Mouse (Mus musculus): ENCODE measurements around the gene Card19.
A peak's percentile ranks its signal among the peaks of the same experiment; 100 is the strongest.

The Card19 gene

DNA sequence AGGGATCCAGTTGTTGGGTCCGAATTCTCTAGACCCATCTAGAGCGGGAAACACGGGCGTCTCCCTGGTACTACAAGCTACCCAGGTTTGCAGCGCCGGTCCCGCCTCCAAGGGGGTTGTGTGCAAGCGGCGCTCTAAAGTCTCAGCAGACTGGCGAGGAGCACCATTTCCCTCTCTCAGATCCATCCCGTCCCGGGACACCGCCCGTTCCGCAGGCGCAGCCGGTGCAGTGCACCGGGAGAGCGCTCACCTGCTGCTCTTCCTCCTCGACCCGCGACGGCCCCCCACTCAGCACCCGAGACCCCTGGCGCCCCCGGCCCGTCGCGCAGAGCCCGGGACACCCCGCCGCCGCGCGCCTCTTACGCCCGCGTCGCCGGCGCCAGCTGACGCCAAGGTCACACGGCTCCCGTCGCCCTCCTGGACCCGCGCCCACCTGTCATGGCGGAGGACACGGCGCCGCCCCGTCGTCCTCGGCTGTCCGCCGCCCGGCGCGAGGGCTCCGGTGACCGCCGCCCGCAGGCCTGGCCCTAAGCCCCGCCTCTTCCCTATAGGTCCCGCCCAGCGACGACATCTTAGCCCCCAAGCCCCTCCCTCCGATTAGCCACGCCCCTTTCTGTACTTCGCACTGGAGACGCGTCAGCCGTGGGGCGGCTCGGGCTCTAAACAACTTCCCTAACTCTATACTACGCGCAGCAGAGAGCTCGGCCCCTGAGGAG lies at the start of gene Card19:
Card19 (minus strand) TSS at position 534 of the 716 bp plus-strand sequence.
- DNase-seq (ENCODE audit: low spot score), result peak; percentile 93

DNA sequence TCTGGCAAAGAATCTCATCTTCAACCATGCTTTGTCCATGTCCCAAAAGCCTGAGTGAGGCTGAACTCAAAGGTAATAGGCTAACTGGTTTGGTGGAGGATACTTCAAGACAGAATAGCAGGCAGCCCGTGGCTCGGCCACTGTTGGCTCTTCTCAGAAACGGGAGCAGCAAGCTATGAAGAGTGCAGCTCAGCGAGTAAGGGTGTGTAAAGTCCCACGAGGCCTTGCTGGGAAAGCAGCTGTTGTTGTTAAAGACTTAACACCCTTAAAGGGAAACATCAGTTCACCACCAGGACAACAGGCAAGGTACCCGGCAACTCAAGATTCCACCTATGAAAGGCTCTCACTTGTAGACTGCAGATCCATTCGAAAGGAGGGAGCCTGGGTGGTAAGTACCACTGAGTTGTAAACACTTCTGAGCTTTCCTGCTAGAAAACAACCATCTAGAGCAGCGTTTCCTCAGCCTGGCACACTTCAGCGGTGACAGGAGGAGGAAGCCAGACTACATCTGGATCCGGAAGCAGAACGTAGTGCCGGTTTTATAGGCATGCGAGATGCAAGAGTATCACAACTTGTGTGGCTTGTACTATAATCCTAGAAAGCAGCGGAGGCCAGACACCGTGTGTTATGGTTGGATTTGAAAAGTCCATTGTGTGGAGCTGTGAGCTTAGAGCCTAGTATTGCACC lies 44.3 kb upstream of the Card19 start:
- no peak for DNase-seq (ENCODE audit: low spot score)

DNA sequence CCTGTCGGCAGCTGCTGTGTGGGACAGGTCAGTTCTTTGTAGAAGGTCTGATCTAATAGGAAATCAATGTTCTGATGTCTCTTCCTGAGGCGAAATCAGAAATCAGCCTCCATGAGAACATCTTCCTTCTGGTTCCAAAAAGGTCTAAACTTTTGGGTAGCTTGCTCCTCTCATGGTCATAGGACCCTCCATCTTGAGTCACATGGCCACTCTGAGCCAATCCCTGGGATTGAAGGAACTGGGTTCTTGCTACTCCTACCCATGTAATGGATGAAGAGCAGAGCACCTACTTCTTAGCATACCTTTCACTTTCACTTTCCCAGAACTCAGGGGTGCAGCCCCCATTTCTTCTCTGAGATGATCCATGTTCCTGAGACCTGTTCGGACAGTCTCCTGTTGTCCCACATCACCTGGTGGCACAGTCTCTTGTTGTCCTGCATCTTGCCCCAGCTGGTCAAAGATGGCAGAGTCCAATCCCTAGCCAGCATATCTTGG lies 42.0 kb upstream of the Card19 start:
- no peak for DNase-seq (ENCODE audit: low spot score)

DNA sequence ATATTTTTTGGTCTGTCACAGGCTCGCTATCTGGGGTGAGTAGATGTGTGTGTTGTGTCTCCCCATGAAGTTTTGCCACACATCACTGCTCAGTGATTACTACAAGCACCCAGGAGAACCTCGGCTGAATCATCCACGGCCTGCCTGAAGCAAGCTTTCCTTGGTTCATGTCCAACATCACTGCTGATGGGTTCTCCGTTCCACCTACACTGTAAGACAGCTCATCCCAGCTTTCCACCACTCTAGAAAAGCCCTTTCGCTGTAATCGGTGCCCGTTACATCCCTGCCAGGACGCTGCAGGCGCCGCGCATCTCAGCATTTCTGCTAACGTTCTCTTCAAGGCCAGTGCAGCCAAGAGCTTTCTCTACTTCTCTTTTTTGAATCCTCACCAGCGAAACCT lies 36.9 kb upstream of the Card19 start:
- no peak for DNase-seq (ENCODE audit: low spot score)

DNA sequence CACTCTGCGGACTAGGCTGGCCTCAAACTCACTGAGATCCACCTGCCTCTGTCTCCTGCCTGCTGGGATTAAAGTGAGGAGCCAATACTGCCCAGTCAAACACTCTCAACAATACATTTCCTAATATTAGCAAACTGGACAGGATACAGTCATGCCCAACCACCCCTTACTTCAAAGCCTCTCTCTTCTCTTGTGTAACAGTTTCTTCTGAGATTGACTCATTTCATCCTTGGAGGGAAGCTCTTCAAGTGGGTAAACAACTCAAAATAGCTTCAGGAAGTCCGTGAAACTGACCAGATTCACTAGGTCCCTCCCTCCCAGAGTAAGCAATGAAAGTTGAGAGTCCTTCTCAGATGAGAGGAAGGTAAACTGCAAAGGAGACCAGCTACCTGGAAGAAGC lies 36.3 kb upstream of the Card19 start:
- no peak for DNase-seq (ENCODE audit: low spot score)

DNA sequence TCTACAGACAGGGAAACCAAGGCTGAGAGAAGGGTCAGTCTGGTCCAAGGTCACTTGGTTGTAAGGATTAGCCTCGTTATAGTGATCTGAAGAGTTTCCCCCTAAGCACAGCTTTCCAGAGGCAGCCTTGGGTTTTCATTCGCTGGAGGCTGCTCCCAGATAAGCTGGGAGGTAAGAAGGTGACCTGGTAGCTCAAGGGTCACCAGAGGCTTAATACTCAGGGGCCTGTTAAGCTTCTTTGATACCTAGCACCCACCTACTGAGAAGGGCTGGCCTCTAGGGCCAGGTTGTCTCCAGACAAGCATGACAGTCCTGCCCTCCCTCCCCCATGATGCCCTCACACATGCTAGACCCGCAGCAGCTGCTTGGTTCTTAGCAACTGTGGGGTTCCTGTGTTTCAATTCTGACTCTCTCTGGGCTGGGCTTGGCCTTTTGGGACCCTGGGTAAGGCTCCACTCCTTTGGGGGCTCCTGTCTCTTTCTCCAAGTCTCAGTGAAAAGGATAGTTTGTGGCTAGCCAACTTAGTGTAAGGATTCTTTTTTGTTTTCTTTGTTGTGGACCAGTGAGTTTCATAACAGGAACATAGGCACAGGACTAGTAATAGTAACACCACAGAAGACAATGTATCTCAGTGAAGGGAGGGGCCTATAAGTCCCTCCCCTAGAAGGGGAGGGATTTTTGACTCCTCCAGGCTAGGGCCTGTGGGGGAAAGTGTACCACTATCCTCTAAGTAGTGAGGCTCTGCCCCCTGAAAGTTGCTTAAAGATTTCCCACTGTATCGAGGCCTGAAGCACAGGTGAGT lies 35.1 kb upstream of the Card19 start:
- no peak for DNase-seq (ENCODE audit: low spot score)

DNA sequence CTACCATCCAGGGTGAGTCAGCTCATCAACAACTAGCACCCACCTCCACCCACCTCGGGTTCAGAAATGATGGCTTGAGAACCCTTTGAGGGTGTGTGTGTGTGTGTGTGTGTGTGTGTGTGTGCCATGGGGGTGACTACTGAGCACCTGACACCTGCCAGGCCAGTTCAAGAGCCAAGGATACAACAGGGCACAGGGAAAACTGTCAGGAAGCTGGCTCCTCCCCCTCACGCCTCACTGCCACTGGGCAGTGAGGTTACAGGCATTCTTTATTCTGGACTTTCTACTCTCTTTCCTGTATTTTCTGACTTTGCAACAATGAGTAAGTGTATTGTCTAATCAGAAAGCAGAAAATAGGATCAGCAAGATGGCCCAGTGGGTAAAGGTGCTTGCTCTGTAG lies 33.8 kb upstream of the Card19 start:
- DNase-seq (ENCODE audit: low spot score), result no peak

DNA sequence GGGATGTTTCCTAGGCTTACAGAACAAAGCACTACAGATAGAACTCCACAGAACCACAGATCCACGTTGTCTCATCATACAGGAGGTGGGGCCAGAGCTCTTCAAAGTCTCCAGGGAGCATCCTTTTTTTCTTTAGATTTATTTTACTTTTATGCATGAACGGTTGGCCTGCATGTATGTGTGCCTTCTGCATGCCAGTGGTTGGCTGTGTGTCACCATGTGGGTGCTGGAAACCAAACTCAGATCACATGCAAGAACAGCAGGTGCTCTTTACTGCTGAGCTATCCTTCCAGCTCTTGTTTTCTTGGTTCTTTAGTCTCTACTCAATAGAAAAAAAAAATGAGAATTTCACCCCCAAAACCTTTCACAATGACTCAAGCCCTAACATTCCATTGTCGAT lies 33.1 kb upstream of the Card19 start:
- no peak for DNase-seq (ENCODE audit: low spot score)

DNA sequence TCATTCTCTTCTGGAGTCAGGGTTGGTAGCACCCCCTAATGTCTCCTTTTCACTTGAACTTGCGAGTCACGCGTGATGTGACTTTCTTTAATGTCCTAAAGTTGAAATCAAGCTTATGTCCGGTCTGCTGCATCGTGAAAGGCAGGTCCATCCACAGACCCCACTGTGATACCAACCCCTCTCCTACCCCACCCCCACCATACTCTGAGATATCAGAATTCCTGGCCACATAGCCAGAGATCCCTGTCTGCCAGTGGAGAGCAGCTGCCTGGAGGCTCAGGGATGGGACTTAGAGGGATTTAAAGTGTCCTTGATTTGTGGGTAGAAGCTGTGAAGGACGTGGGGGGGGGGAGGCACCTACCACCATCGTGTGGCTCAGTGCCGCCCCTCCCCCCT lies 32.6 kb upstream of the Card19 start, which contains the start of gene Susd3:
Susd3 (minus strand) TSS at position 240 of the 396 bp plus-strand sequence.
- no peak for DNase-seq (ENCODE audit: low spot score)

DNA sequence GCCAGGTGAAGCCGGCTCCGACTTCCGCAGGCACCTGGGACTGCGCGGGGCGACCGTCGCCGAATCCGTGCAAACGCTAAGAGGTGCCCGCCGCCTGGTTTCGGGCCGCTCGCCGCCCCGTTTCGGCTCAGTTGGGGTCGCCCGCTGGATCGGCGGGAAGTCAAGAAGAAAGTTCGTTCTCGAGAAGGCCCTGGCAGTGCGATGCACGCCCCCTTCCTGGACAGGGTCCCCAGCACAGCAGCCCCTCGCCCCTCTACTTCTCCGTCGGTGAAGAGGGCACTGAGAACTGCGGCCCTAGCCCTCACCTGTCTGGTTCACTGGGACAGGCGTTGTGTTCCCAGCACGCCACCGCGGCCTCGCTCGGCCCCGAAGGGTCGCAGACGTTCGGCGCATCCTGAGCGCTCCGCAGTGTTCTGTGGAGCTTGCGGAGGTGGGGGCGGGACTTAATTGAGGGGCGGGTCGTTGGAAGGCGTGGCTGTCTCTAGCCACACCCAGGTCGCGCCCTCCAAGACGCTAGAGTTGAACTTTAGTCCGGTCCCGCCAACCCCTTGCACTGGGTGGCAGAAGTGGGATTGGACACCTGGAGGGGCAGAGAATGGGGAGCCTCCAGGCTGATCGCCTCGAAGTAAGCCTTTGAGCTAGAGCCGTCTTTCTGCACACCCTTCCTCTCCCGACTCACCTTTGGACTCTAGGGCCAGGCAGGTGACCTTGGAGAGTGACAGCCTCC lies 32.1 kb upstream of the Card19 start:
- DNase-seq (ENCODE audit: low spot score), result peak; percentile 18

DNA sequence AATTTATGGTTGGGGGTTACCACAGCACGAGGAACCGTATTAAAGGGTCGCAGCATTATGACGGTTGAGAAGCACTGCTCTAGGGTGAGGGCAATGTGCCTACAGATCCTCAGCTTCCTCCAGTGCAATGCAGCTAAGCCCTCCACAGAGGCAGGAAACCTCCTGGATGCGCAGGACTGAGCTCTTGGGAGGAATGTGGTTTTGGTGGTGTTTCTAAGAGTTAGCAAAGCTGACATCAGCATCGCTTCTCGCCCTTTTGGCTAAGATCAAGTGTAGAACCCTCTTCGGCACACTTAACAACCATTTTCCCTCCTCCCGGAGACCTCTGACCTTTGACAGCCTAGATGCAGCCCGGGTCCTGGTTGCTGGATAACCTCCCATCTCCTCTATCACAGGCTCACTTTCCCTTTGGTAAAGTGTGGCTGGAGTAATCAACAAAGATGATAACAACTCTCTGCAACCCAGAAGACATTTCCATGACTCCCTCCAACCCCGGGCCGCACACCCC lies 31.4 kb upstream of the Card19 start:
- no peak for DNase-seq (ENCODE audit: low spot score)

DNA sequence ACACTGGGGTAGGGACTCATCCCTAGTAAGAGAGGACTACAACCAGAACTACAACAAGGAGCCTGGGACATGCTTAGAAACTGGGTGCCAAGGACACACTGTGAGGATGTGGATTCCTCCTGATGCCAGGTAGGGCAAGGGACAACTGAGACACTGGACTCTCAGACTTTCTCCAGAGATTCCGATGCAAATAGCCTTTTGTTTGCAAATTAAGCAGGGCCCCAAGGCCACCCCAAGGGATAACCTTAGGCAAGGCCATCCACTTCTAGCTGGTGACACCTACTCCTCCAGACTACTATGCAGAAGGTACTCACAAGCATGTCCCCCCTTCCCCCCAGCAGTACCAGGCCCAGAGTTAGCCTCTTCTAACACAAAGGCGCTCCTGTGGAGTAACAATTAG lies 30.8 kb upstream of the Card19 start:
- no peak for DNase-seq (ENCODE audit: low spot score)

DNA sequence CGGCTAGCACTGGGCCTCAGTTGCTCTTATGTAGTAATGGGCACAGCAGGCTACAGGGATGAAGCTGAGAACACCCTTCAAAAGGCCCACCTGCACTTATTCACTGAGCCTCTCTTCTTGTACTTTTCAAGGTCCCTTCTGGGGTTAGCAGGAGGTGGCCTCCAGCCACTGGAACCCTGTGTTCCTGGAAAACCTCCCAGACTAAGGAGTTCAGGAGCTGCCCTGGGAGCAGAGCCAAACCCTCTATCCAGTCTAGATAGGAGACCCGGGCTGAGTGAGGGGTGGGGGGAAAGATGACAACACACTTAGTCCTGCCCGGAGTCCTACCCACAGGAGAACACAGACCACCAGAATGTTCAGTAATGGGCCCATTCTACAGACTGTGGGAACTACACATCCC lies 30.2 kb upstream of the Card19 start:
- DNase-seq (ENCODE audit: low spot score), result no peak

DNA sequence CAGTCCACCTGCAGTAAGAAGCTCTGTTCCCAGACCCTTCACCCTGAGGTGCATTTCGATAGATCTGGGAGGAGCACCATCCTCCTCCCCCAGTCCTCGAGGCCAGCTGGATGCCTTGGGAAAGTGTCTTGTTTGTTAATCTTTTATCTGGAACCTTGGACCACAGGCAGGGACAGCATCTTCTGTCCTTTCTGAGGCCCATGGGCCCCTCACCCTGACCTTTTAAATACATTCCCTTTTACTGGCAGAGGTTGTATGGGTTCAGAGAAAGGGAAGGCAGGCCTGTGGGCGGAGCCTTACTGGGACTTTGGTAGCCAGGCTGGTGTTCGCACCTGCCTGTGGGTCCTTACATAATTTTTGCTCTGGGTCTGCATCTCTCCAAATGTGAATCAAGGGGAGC lies 29.4 kb upstream of the Card19 start:
- no peak for DNase-seq (ENCODE audit: low spot score)

DNA sequence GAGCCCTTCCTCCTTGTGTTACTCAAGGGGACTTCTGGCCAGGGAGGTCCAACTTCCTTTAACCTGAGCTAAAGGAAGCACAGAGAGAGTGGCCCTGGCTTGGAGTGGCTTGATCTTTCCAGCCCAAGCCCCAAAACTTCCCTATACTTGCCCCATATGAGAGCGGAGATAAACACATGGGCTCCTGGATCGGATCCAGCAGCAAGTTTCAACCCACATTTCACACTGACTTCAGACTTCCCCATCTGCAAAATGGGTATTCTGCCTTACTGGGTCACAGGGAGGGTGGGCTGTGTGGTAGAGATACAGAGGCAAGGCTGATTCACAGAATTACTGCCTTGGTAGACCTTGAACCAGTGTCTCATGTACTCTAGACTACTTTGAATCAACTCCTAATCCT lies 27.7 kb upstream of the Card19 start:
- DNase-seq (ENCODE audit: low spot score), result no peak

DNA sequence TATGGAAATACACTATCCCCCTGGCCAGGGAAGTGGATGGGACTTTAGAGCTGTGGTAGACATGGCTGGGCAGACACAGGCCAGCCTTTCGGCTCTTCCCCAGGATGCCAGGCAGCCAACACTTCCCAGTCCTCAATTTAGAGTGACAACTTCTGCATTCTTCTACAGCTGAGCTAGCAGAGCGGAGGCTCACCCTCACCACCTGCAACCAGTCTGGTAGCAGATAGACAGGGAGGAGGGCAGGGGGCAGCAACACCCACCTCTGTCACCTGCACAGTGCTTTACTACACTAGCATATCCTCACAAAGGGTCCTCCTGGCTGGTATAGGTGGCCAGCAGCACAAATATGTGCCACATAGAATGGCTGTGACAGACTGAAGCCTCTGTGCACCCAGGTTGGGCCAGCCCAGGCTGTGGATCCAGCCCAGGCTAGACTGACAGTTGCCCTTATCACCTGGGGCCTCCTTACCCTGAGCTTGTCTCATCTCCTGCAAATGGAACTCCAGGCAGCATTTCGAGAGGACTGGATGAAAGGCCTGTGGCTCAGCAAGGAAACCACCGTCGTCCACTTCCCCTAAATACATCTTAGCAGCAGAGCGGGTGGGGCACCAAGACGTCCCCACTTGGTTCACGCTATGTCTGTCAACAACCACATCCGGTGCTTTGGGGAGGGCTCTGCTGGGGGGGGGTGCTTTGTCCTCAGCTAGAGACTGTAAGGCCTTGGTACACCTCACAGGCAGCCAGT lies 26.7 kb upstream of the Card19 start:
- DNase-seq (ENCODE audit: low spot score), result no peak

DNA sequence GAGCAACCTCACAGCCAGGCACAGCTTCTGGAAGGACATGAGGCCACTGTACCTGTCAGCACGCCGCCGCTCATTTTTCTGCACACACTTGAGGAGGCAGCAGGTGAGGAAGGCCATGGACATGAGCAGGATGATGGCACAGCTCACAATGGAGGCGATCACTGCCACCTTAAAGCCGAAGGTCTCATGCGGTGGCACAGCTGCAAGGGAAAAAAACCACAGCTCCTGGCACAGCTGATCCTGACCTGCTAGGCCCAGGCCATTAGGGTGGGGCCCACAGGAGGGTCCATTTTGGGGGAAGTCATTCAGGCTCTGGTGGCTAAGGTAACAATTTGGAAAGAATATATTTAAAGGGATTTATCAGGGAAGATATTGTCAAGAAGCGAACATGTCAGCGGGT lies 22.9 kb upstream of the Card19 start:
- no peak for DNase-seq (ENCODE audit: low spot score)

DNA sequence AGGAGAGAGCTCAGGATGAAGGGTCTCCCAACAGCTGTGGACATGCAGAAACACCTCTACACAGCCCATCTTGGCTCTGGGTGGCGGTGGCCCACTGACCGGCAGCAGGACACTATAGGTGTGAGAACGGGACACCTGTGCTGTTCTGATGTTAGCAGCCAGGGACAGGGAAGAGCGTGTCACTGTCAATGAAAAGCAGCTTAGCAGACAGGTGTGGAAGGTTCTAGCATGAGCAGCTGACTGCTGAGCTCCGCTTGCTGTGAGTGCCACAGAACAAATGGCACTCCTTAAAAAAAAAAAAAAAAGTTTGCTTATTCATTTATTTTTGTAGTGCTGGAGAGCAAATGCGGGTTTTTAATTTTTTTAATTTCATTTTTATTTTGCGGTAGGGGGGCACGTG lies 21.8 kb upstream of the Card19 start:
- no peak for DNase-seq (ENCODE audit: low spot score)

DNA sequence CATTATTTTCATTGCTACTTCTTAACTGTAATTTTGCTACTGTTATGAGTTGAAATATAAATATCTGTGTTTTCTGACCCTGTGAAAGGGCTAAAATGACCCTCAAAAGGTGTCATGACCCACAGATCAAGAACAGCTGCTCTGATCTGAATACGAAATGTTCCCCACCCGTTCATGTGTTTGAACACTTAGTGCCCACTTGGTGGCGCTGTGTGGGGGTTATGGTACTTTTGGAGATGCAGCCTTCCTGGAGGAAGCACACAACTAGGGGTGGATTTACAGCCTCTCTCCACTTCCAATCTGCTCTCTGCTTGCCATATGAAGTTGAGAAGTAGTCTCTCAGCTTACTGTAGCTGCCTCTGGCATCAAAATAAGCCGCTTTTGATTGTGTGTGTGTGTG lies 18.9 kb upstream of the Card19 start:
- no peak for DNase-seq (ENCODE audit: low spot score)

DNA sequence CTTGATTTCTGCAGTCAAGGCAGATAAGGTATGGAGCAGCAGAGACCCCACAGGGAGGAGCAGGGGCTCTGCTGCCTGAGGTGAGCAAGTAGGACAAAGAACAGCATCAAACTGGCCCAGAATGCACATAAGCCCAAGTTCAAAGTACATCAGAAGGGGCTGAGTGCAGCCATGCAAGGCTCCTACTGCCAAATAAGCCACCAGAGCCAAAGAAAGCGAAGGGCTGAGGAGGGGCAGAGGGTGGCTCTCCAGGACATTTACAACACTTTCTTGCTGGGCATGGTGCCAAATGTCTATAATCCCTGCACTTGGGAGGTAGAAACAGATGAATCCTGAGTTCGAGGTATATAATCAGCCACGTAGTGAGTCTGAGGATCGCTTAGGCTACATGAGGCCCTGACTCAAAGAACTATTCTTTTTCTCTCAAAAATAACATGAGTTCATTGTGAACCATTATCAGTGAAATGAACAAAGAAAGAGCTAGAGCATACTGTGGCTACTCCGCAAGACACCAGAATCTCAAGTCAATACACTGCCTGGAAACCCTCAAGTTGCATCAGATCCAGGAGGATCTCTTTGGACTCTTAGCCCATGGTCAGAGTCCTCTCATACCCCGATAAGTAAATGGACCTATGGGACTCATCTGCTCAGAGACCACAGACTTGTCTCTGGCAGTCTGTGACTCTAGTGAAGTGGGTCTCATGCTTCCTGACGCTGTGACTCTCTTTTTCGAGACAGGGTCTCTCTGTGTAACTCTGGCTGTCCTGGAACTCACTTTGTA lies 18.1 kb upstream of the Card19 start:
- no peak for DNase-seq (ENCODE audit: low spot score)

All from ovary, postnatal 14 days (tissue).